Mouse (Mus musculus) testis, postnatal 10 days (tissue): ENCODE data around the gene Aim2.

ENCODE experiments used
- DNase-seq: peaks from one replicate; pipeline ENCODE4 v3.0.0; 2021; ENCODE audit warnings: low spot score

Aim2 gene

DNA sequence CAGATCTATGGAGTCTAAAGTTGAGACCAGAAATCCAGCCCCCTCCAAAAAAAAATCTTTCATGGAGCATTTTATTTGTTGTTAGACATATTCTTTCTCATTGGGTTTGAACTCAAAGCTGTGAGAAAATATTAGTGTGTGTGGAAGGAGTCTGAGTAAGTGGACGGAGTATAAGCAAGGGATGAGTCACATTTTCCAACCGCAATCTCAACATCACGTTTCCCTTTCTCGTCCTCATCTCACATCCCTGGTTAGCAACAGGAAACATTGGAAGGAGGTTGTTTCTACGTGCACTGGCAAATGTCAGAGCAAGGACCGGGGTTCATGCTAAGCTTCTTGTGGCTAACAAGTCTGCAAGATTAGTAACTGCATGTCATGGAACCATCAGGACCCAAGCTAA is 41.1 kb downstream of the Aim2 start:
- DNase-seq: no peak

DNA sequence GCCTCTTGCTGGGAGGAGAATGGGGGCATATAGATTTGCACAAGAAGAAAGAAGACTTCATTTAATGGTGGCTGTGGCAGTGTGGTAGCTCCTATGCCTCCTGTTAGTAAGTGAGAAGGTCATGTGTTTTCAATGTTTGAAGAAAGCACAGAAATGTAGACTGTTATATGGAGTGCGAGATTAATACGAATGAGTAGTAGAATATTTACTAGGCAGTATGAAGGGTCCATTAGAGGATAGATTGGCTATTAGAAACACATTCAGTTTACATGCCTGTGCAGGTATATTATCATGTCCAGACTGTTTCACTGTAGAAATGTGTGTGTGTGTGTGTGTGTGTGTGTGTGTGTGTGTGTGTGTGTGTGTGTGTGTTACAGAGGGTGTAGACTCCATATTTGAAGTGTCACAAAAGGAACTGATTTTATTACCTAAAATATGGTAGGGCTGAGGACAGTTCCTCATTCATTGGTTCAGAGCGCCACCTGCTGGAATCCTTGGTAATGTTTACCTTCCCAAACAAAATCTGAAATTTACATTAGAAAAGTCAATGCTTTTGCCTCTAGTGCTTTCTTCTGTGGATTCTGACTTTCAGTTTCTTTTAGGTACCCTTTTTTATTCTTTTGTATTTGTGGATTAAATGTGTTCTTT is 47.8 kb downstream of the Aim2 start:
- peak; percentile 85 for DNase-seq

DNA sequence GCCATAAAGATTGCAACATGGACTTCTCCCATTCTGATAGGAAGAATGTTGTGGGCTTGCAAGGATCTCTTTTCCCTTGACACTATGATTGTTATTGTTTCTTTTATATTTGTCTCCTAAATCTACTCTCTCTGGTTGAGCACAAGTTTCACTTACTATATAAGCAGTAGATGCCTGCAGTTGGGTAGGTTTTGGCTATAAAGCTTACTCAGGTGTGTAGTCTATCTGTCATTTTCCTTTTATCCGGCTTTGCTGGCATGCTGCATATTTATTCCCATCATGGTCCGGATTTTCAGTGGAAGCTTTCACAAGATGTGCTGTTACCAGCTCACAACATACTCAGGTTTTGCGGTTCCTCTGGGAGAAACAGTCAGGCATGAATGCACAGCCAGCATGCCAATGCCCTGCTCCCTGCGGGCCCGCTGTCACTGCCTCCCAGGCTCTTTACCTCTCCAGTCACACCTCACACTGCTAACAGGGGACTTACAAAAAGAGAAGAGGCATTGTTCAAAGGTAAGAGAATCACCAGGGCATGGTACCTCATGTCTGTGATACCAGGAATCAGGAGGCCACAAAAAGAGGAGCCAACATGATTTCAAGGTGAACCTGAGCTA is 54.1 kb downstream of the Aim2 start:
- no peak for DNase-seq

DNA sequence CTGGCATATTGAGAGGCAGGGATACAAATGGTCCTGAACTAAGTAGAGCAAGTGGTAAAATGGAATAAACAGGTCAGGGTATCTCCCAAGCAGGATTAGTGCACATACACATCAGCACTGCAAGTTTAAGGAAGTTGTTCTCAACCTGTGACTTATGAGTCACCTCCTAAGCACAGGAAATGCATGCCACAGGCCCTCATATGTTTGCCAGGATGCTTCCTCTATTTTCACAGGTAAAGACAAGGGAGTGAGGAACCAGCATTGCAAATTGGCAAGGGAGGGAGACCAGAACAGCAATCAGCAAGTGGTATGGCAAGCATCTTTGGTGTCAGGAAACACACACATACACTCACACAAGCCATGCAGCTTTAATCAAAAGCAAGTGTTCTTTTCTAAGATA is 58.4 kb downstream of the Aim2 start:
- no peak for DNase-seq

DNA sequence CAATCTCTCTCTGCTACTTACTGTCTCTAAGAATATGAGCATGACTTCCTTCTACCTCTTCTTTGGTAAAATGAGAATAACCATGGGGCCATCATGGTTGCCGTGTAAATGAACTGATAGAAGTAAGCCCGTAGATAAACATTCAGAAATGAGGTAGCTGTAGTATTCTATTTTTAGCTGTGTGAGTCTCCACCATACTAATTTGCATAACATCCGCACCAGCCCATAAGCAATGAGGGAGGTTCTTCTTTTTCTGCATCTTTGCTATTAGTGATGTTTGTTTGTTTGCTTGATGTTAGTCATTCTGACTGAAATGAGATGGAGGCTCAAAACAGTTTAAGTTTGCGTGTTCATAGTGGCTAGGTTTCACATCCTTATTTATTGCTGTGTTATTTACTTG is 61.2 kb downstream of the Aim2 start:
- DNase-seq: no peak

DNA sequence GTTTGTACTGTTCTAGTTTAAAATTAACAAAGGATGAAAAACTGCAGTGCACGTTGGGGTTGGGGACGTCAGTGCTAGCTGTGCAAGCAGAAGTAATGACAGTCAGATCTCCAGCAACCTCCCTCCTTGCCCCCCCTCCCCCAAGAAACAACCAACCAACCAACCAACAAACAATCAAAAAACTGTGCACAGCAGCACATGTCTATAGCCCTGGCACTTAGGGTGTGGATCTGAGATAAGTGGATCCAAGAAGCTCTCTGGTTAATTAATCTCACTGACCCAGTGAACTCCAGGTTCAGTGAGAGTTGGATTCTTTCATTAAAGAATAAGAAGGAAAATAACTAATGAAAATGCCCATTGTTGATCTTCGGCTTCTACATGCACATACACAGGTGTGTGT is 64.0 kb downstream of the Aim2 start:
- DNase-seq: no peak

DNA sequence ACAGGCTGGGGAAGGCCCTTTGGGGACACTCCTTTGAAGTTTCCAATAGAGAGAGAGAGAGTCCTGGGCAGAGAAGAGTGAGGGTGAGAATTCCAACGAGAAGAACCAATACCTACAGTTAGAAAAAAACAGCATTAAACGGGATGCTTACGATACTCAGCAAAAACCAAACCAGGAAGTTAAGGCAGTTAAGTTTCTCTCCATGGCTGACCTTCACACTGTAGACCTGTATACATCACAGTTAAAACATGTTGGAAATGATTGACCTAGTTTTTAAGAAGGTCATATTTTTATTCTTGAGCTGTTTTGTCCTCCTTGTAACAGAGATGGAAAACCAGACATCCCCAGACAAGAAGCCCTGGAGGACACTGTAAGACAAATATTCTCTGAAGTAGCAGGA is 67.8 kb downstream of the Aim2 start:
- DNase-seq: no peak

DNA sequence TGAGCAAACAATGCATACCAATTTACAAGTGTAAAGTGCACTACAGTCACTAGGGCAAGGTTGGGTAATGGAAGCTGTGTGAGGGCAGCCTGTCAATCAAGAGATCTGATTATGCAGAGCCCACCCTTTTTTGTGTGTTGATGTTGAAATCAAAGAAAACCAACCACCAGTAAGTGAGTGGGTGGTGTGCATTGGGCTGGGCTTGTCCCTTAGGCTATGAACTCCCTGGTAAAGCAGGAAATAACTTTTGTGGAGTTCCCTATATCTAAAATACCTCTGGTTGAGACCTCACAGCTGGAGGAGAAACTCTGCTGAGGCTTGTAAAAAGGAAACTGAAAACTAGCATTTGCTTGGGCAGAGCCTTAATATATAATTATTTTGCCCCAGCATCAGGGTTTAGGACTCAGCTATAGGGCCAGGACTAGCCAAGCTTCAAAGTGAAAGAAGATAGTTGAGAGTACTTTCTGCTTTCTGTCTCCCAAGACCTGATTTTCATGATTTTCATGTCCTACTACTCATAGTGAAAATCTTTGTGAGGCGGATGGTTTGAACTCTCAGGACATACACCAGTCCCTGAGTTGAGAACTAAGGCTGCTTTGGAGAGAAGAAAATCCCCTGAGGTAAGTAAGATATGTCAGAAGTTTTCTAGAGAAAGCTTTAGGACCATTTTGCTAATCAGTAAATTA is 68.4 kb downstream of the Aim2 start:
- DNase-seq: no peak

DNA sequence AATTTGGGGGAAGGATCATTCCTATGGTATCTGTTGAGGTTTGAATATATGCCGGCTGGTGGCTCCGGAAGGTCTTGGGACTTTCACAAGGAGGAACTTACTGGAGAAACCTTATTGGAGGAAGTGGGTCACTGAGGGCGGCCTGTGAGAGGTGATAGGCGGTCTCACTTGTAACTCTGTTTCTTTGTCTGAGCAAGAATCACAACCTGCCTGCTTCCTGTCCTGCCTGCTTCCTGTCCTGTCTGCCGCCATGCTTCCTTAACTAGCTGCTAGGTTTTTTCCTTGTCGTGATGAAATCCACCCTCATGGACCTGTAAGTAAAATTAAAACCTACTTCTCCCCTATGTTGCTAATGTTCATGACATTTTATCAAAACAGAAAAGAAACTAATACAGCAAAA is 69.7 kb downstream of the Aim2 start:
- no peak for DNase-seq

DNA sequence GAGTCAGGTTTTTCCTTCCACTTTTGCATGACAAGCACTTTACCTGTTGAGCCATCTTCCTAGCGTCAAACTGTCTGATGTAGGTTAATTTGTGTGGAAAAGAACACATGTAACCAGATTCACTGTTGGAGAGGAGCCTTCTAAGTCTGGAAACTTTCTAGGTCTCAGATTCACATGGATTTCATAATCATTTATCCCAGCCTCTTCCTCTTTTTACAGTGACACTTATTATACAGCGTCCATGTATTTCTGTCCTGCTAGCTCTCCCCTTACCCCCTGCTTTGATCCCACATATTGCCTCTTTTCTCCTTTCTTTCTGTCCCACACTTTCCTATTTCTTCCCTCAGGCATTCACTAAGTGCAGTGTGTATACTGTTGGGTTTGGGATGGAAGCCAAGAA is 75.7 kb downstream of the Aim2 start:
- no peak for DNase-seq

DNA sequence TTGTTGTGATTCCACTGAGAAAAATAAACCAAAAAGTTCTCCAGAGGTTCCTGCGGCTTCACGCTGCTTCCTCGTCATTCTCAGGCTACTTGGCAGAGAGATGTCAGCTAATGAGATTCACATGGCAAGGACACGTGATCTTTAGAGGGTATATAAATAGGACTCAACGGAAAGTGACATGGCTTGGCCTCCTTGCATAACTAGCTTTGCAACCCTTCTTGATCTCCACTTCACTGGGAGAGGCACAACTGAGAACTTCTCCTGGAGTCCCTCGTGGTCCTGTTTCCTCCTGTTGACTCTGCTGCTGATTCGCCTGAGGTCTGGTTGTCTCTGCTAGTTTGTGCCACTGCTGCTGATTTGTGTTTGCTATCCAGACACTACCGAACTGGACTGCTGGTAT is 76.7 kb downstream of the Aim2 start:
- DNase-seq: no peak

DNA sequence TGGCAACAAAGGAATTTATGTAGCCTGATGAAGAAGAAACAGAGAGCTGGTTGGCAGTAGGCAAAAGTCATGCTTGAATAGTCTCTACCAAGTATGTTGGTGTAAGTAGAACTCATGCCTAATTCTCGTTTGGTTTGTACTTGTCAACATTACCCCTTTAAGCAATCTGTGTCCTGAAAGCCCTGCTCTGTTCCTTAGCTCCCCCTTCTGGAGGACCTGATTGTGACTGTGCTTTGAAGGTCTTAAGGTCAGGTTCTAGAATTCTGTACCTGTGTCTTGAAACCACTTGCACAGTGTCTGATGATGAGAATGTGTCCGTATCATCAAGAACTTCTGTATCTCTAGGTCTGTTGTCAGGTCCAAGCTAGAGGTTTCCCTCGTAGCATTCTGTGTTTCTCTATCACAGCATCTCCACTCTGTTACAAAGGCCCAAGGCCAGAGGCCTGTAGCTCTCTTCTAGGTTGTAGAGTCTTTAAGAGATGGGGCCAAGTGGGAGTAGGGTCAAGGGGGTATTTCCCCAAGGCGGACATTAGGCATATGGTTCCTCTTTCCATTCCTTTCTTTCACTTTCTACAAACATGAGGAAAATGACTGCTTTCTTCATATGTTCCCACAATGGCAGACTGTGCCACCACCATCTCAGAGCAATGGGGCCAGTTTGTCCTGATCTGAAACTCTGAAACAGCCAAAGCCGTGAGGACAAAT is 79.5 kb downstream of the Aim2 start:
- DNase-seq: no peak

DNA sequence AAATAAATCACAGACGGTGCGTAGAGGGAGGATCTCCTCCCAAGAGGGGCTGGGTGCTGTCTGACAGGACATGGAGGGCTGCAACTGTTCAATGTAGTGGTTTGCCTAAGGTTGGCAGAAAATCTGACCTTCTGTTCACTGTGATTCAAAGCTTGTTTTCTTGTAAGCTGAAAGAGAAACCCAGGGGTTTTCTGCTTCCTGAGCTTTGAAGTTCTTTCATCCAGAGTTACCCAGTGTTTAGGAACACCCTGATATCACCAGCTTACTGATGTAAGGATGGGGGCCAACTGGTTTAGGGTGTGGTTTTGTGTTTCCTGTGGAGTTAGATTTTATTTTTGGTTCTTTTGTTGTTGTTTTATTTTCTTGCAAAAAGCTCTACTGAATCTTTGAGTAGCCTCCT is 81.7 kb downstream of the Aim2 start:
- no peak for DNase-seq

DNA sequence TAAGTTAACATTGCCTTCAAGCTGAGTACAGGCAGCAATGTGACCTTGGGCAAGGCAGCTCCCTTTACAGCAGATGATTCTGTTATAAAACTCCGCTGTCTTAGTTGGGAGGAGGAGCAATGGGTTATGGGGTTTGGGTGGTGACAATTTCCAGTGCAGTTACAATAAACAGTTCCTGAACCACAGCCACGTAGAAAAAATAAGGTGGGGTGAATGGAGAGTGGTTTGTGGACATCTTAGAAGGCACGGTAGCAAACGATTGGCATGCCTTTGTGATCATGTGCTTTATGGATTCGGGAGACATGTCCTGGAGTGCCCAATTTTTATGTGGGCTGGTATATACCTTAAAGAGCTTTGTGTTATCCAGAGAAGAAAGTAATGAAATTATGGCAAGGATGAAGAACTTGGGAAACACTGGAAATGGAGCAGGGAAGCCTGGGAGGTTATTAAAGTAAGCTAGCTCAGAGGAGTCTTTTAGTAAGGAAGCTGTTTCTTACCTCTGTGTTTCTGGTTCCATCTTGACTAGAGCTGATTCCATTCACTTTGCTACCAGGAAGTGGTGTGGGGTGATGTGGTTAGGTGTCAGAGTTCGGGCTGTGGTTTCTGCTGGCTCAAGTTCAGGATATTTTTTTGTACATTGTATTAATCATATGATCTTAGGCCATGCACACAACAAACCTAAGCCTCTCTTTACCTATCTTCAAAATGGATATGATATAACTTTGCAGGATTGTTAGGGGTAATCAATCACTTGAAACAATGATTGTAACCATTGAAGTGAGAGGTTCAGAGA is 86.7 kb downstream of the Aim2 start:
- DNase-seq: no peak

DNA sequence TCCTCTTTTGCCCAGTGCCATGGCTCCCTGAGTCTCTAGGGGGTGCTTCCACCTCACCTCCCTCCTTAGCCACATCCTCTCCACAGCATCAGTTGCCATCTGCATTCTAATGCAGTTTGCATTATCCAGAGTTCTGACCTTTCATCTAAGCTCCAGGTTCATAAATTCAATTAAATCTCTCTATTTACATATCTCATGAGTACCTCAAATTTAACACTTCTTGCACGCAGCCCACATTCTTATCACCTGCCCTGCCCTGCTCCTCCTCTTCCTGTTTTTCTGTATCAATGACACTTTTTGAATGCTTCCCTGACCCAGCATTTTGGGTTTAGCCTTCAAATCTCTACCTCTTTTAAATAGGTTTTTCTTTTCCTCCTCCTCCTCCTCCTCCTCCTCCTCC is 90.0 kb downstream of the Aim2 start:
- no peak for DNase-seq

DNA sequence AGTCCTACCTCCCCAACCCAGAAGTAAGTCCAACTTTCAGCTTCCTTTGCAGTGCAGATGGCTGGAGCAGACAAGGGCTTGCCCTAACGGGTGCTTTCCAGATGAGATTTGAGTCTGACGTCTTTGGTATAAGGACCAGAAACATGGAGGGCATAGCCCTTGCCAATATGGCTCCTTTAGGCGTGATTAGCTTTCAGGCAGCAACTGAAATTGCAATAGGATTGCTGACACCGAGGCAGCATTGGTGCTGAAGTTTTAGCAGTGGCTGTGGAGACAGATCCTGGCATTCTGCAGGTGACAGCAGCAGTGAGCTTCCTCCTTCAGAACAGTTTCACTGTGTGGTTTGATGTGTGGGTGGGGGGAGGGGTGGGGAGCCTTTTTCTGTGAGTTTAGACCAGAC is 90.5 kb downstream of the Aim2 start:
- no peak for DNase-seq

DNA sequence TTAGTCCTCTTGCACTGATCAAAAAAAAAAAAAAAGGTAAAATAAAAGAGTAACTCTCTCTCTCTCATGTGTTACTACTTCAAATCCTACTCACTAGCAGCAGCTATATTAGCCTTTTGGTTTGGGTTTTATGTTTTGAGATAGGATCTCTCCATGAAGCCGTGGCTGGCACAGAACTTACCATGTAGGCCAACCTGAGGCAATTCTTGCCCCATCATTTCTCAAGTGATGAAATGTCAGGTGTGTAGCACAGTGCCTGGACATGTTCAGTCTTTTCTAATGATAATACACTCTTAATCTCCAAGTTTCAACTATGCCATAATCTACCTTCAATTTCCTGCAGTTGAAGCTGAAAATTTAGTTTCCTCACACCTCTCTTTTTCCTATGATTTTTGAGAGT is 92.4 kb downstream of the Aim2 start:
- no peak for DNase-seq

DNA sequence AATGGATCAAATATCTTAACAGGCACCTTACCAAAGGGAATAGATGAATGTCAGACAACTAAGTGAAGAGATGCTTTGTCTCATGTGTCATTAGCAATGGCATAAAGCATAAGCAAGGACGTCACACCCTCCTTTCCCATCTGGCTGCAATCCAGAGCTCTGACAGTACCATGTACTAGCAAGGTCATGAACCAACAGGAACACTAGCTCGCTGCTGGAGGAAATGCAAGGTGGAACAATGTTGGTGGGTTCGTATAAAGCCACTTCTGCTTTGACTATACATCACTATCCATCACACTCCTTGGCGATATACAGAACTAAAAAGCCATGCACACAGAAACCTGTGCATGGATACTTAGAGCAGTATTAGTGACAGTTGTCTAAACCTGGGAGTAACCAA is 96.4 kb downstream of the Aim2 start:
- DNase-seq: no peak

DNA sequence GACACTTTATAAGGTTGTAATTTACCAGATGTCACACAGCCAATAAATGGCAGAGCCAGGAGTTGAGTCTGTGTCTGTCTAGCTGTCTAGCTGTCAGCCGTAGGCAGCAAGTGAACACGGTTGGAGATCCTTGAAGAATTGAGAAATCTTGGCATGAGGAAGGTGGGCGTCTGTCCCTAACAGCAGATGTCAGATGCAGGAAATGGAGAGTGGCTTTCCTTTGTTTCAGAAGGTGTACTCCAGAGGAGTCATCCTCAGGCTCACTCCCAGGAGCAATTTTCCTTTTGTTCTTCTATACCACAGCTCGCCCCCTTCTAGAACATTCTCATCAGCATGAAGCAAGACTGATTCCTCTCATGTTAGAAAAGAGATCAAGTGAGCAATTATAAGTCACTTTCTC is 99.9 kb downstream of the Aim2 start:
- no peak for DNase-seq

DNA sequence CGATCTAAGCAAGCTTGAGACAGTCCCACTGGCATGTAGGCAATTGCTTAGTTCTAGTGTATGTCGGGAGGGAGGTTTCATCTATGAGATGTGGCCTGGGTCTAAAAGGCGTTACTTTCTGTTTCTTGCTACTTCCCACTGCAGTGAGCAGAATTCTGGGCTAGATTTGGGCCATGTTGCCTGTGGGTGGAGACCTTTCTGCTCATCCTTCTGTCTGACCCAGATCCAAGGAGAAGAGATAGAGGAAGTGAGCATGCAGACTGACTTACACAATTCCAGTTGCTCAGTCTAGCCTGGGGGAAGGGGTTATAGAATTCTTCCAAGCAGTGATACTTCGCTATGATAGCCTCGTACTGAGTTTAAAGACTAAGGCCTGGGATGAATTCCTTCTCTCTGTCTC is 101.0 kb downstream of the Aim2 start:
- DNase-seq: no peak

DNA sequence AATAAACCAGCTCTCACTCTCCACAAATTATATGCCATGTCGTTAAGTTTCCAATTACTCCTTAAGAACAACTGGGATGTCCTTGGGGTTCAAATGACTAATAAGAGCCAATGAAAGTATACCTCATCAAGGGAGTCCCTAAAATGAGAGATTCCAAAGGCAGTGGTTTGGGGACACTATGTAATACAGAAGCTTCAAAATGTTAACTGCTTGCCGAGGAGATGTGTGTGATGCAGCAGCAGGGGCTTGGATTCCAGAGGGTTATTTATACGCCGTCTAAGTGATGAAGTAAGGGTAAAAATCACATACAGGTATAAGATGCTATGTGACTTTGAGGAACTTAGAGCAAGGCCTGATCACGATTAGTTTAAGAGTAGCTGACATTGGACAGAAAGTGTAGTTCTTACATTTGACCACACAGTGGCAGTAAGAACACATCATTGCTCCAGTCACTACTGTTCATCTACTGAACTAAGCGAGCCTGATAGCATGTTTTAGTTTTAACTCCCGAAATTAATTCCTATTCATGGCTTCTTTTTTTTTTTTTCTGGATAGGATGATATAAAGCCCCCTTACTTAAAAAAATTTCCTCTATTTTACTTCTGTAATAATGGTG is 105.6 kb downstream of the Aim2 start:
- DNase-seq: no peak

DNA sequence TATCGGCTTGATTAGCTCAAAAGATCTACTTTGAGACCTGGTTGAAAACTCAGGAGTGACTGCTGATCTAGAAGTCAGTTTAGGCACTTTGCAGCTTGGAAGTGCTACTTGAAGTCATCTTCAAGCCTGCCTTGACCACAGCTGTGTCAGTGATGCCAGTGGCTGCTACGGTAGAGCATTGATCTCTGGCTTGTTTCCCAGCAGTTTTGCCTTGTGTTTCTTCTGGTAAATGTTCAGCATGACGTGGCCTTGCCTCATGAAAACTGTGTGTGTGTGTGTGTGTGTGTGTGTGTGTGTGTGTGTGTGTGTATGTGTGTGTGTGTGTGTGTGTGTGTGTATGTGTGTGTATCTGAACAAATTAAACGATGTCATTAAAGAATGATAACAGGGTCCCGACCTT is 106.1 kb downstream of the Aim2 start:
- no peak for DNase-seq
